Mouse (Mus musculus): ENCODE measurements around the gene Kcnip4. TPM values are rescaled to one million over a fixed set of nuclear protein-coding genes. Genes with fewer than 3 reads are reported as not detected.
A peak's percentile ranks its signal among the peaks of the same experiment; 100 is the strongest.

Gene Kcnip4
- polyA plus RNA-seq, 1 experiment from 2014 or later, result 3.0 TPM

GRCm38 (mm10) chr5:48518035-48518434 lies 1006.7 kb downstream of the Kcnip4 start:
- H3K9ac ChIP-seq (ENCODE audit: low read depth, low read length), result no peak overlapping the region
- no peaks in the 10 kb centered on the region for H3K9me3 ChIP-seq (ENCODE audit: control insufficient read depth, low read length)
- no peak for ATAC-seq
- no peaks in the 10 kb centered on the region for H3K36me3 ChIP-seq (ENCODE audit: control insufficient read depth, insufficient read depth, low read length)
- H3K27me3 ChIP-seq (replicated peaks; ENCODE audit: control insufficient read depth, insufficient read depth, low read length), result no peaks in the 10 kb centered on the region
- H3K4me1 ChIP-seq (ENCODE audit: control insufficient read depth, insufficient read depth, low read length), result no peaks in the 10 kb centered on the region
- H3K27ac ChIP-seq (ENCODE audit: low read length), result no peak overlapping the region
- H3K4me2 ChIP-seq (ENCODE audit: low read depth, low read length), result no peak overlapping the region
- H3K4me3 ChIP-seq (ENCODE audit: low read length), result no peak overlapping the region
- 80% methylated on average over 4 of the region's 4 CpGs for WGBS

GRCm38 (mm10) chr5:48513354-48513753 lies 1011.4 kb downstream of the Kcnip4 start:
- 73% methylated on average over 1 of the region's 1 CpGs for WGBS

GRCm38 (mm10) chr5:48511357-48511756 lies 1013.4 kb downstream of the Kcnip4 start:
- H3K4me3 ChIP-seq (ENCODE audit: low read length), result no peak overlapping the region
- H3K9me3 ChIP-seq (ENCODE audit: control insufficient read depth, low read length), result no peaks in the 10 kb centered on the region
- H3K27me3 ChIP-seq (replicated peaks; ENCODE audit: control insufficient read depth, insufficient read depth, low read length), result no peaks in the 10 kb centered on the region
- no peak overlapping the region for H3K9ac ChIP-seq (ENCODE audit: low read depth, low read length)
- no peaks in the 10 kb centered on the region for H3K36me3 ChIP-seq (ENCODE audit: control insufficient read depth, insufficient read depth, low read length)
- WGBS, result 47% methylated on average over 1 of the region's 1 CpGs
- no peaks in the 10 kb centered on the region for H3K4me1 ChIP-seq (ENCODE audit: control insufficient read depth, insufficient read depth, low read length)
- no peak overlapping the region for H3K27ac ChIP-seq (ENCODE audit: low read length)
- no peak for ATAC-seq
- no peak overlapping the region for H3K4me2 ChIP-seq (ENCODE audit: low read depth, low read length)

More at GRCm38 (mm10) chr5:48513354-48513753, 1011.4 kb downstream of the Kcnip4 start:
- Histone ChIP-seq H3K9me3 (ENCODE audit: control insufficient read depth, low read length) (no peaks in the 10 kb centered on the region), H3K4me2 (ENCODE audit: low read depth, low read length) (no peak overlapping the region), H3K27me3 (replicated peaks; ENCODE audit: control insufficient read depth, insufficient read depth, low read length) (no peaks in the 10 kb centered on the region), H3K9ac (ENCODE audit: low read depth, low read length) (no peak overlapping the region), H3K4me3 (ENCODE audit: low read length) (no peak overlapping the region), H3K4me1 (ENCODE audit: control insufficient read depth, insufficient read depth, low read length) (no peaks in the 10 kb centered on the region), H3K36me3 (ENCODE audit: control insufficient read depth, insufficient read depth, low read length) (no peaks in the 10 kb centered on the region), H3K27ac (ENCODE audit: low read length) (no peak overlapping the region)
- no peak for ATAC-seq

GRCm38 (mm10) chr5:48510241-48510640 lies 1014.5 kb downstream of the Kcnip4 start:
- Histone ChIP-seq H3K27ac (ENCODE audit: low read length) (no peak overlapping the region), H3K9ac (ENCODE audit: low read depth, low read length) (no peak overlapping the region)
- 76% methylated on average over 12 of the region's 12 CpGs for WGBS

GRCm38 (mm10) chr5:48509194-48509930 lies 1015.3 kb downstream of the Kcnip4 start:
- H3K4me2 ChIP-seq (ENCODE audit: low read depth, low read length), result peak overlapping the region; percentile 36
- no peaks in the 10 kb centered on the region for H3K9me3 ChIP-seq (ENCODE audit: control insufficient read depth, low read length)
- 55% methylated on average over 18 of the region's 18 CpGs for WGBS
- no peaks in the 10 kb centered on the region for H3K27me3 ChIP-seq (replicated peaks; ENCODE audit: control insufficient read depth, insufficient read depth, low read length)
- H3K27ac ChIP-seq (ENCODE audit: low read length), result no peak overlapping the region
- H3K4me1 ChIP-seq (ENCODE audit: control insufficient read depth, insufficient read depth, low read length), result no peaks in the 10 kb centered on the region
- H3K4me3 ChIP-seq (ENCODE audit: low read length), result peak overlapping the region; percentile 24; the same call in 1 of the 2 replicates
- no peak for ATAC-seq
- H3K36me3 ChIP-seq (ENCODE audit: control insufficient read depth, insufficient read depth, low read length), result no peaks in the 10 kb centered on the region
- no peak overlapping the region for H3K9ac ChIP-seq (ENCODE audit: low read depth, low read length)

More at GRCm38 (mm10) chr5:48510241-48510640, 1014.5 kb downstream of the Kcnip4 start:
- no peak overlapping the region for H3K4me2 ChIP-seq (ENCODE audit: low read depth, low read length)
- no peak for ATAC-seq
- no peaks in the 10 kb centered on the region for H3K9me3 ChIP-seq (ENCODE audit: control insufficient read depth, low read length)
- no peaks in the 10 kb centered on the region for H3K36me3 ChIP-seq (ENCODE audit: control insufficient read depth, insufficient read depth, low read length)
- no peaks in the 10 kb centered on the region for H3K27me3 ChIP-seq (replicated peaks; ENCODE audit: control insufficient read depth, insufficient read depth, low read length)
- H3K4me3 ChIP-seq (ENCODE audit: low read length), result no peak overlapping the region
- no peaks in the 10 kb centered on the region for H3K4me1 ChIP-seq (ENCODE audit: control insufficient read depth, insufficient read depth, low read length)

GRCm38 (mm10) chr5:48503094-48503493 lies 1021.6 kb downstream of the Kcnip4 start:
- Histone ChIP-seq H3K9me3 (ENCODE audit: control insufficient read depth, low read length) (no peaks in the 10 kb centered on the region), H3K36me3 (ENCODE audit: control insufficient read depth, insufficient read depth, low read length) (no peaks in the 10 kb centered on the region), H3K4me2 (ENCODE audit: low read depth, low read length) (no peak overlapping the region), H3K9ac (ENCODE audit: low read depth, low read length) (no peak overlapping the region), H3K4me1 (ENCODE audit: control insufficient read depth, insufficient read depth, low read length) (no peaks in the 10 kb centered on the region), H3K27ac (ENCODE audit: low read length) (no peak overlapping the region), H3K27me3 (replicated peaks; ENCODE audit: control insufficient read depth, insufficient read depth, low read length) (no peaks in the 10 kb centered on the region), H3K4me3 (ENCODE audit: low read length) (no peak overlapping the region)
- WGBS, result 80% methylated on average over 3 of the region's 3 CpGs
- ATAC-seq, result no peak

- Histone ChIP-seq H3K4me3 (ENCODE audit: low read length) (no peak overlapping the region), H3K9me3 (ENCODE audit: control insufficient read depth, low read length) (no peaks in the 10 kb centered on the region), H3K27me3 (replicated peaks; ENCODE audit: control insufficient read depth, insufficient read depth, low read length) (no peaks in the 10 kb centered on the region), H3K27ac (ENCODE audit: low read length) (no peak overlapping the region), H3K36me3 (ENCODE audit: control insufficient read depth, insufficient read depth, low read length) (no peaks in the 10 kb centered on the region), H3K4me2 (ENCODE audit: low read depth, low read length) (no peak overlapping the region), H3K9ac (ENCODE audit: low read depth, low read length) (no peak overlapping the region), H3K4me1 (ENCODE audit: control insufficient read depth, insufficient read depth, low read length) (no peaks in the 10 kb centered on the region)
- ATAC-seq, result no peak
Measured at GRCm38 (mm10) chr5:48502442-48502841, 1022.3 kb downstream of the Kcnip4 start.

GRCm38 (mm10) chr5:48500204-48500603 lies 1024.5 kb downstream of the Kcnip4 start:
- Histone ChIP-seq H3K27me3 (replicated peaks; ENCODE audit: control insufficient read depth, insufficient read depth, low read length) (no peaks in the 10 kb centered on the region), H3K9ac (ENCODE audit: low read depth, low read length) (no peak overlapping the region)

GRCm38 (mm10) chr5:48490864-48491477 lies 1033.7 kb downstream of the Kcnip4 start:
- H3K9me3 ChIP-seq (ENCODE audit: control insufficient read depth, low read length), result no peaks in the 10 kb centered on the region
- no peaks in the 10 kb centered on the region for H3K36me3 ChIP-seq (ENCODE audit: control insufficient read depth, insufficient read depth, low read length)
- no peaks in the 10 kb centered on the region for H3K27me3 ChIP-seq (replicated peaks; ENCODE audit: control insufficient read depth, insufficient read depth, low read length)
- no peak overlapping the region for H3K27ac ChIP-seq (ENCODE audit: low read length)
- H3K4me3 ChIP-seq (ENCODE audit: low read length), result no peak overlapping the region
- ATAC-seq, result no peak
- no peak overlapping the region for H3K9ac ChIP-seq (ENCODE audit: low read depth, low read length)
- H3K4me2 ChIP-seq (ENCODE audit: low read depth, low read length), result no peak overlapping the region
- WGBS, result 70% methylated on average over 3 of the region's 3 CpGs
- H3K4me1 ChIP-seq (ENCODE audit: control insufficient read depth, insufficient read depth, low read length), result no peaks in the 10 kb centered on the region

More at GRCm38 (mm10) chr5:48500204-48500603, 1024.5 kb downstream of the Kcnip4 start:
- peak; percentile 60 for ATAC-seq
- Histone ChIP-seq H3K36me3 (ENCODE audit: control insufficient read depth, insufficient read depth, low read length) (no peaks in the 10 kb centered on the region), H3K4me2 (ENCODE audit: low read depth, low read length) (no peak overlapping the region), H3K4me3 (ENCODE audit: low read length) (no peak overlapping the region), H3K9me3 (ENCODE audit: control insufficient read depth, low read length) (no peaks in the 10 kb centered on the region), H3K27ac (ENCODE audit: low read length) (no peak overlapping the region), H3K4me1 (ENCODE audit: control insufficient read depth, insufficient read depth, low read length) (no peaks in the 10 kb centered on the region)
- 36% methylated on average over 5 of the region's 5 CpGs for WGBS
